Mouse (Mus musculus) CH12.LX (cell line): ENCODE measurements at regions not wholly inside any gene's neighbourhood (a gene's known extent, or its start where the extent isn't known, plus 50 kb on each side); places are given as distances from the start of the nearest gene placed in this dataset.
A peak's percentile ranks its signal among the peaks of the same experiment; 100 is the strongest.

ENCODE experiments used
- DNase-seq: peaks from one replicate; pipeline ENCODE4 v3.0.0-alpha.2; 2013; ENCODE audit errors: extremely low read depth
- H3K27ac ChIP-seq: 2 replicates; pipeline ENCODE4 v1.5.1; 2012; ENCODE audit warnings: low read depth, mild to moderate bottlenecking, control low read depth, moderate library complexity; ENCODE audit not compliant: insufficient read depth
- H3K27me3 ChIP-seq: replicated peaks from 2 replicates; pipeline ENCODE3; 2012; ENCODE audit warnings: inconsistent platforms
- H3K36me3 ChIP-seq, 2 experiments: replicated peaks in 1 of 2; 2 replicates each; pipeline versions ENCODE3 to v1.6.1; 2012; ENCODE audit warnings: inconsistent platforms in 1 of 2, low read length in 1 of 2, mild to moderate bottlenecking in 1 of 2, mixed read lengths in 1 of 2, moderate library complexity in 1 of 2; ENCODE audit not compliant: control insufficient read depth in 1 of 2, insufficient read depth in 1 of 2
- H3K4me1 ChIP-seq, 2 experiments: 2 replicates each; pipeline ENCODE4 v1.6.1; 2012; ENCODE audit warnings: inconsistent platforms in 1 of 2, moderate library complexity in 1 of 2; ENCODE audit not compliant: insufficient read depth in 2 of 2, control insufficient read depth in 1 of 2
- H3K4me2 ChIP-seq: 2 replicates; pipeline ENCODE4 v1.6.1; 2012; ENCODE audit warnings: low read depth, mild to moderate bottlenecking, control low read depth; ENCODE audit not compliant: poor library complexity, insufficient read depth, severe bottlenecking
- H3K4me3 ChIP-seq, 3 experiments: fragments of 150-350 bp in 1 of 3; sonication (generic) in 1 of 3; replicated peaks in 1 of 3; 2 replicates each; pipeline versions ENCODE3 to v1.5.1; 2011 to 2012; ENCODE audit warnings: low read depth in 2 of 3, low read length in 2 of 3, mild to moderate bottlenecking in 2 of 3, moderate library complexity in 2 of 3, control low read depth in 1 of 3, improper control_type of control experiment in 1 of 3, inconsistent platforms in 1 of 3, mixed read lengths in 1 of 3; ENCODE audit not compliant: poor library complexity in 1 of 3
- H3K79me2 ChIP-seq: replicated peaks from 2 replicates; pipeline ENCODE4 v1.6.1; 2012; ENCODE audit warnings: mild to moderate bottlenecking, moderate library complexity; ENCODE audit not compliant: control insufficient read depth, poor library complexity, insufficient read depth, severe bottlenecking; ENCODE audit errors: extremely low read depth
- H3K9ac ChIP-seq: 2 replicates; pipeline ENCODE4 v1.6.1; 2012; ENCODE audit warnings: low read depth, mild to moderate bottlenecking, control low read depth, moderate library complexity; ENCODE audit not compliant: insufficient read depth
- H3K9me3 ChIP-seq: replicated peaks from 2 replicates; pipeline ENCODE3; 2012; ENCODE audit warnings: low read length, inconsistent platforms, mixed read lengths
- CHD1 ChIP-seq: IDR thresholded peaks from 2 replicates; pipeline ENCODE4 v1.6.1; 2012; ENCODE audit warnings: low read depth, low read length, improper control_type of control experiment, inconsistent platforms
- CTCF ChIP-seq, 2 experiments: IDR thresholded peaks in 1 of 2; conservative IDR thresholded peaks in 1 of 2; 2 replicates each; pipeline ENCODE4 v1.5.1; 2011 to 2012; ENCODE audit warnings: low read depth in 2 of 2, low read length in 2 of 2, improper control_type of control experiment in 1 of 2, inconsistent platforms in 1 of 2, mild to moderate bottlenecking in 1 of 2, moderate library complexity in 1 of 2
- GABPA ChIP-seq: IDR thresholded peaks from 2 replicates; pipeline ENCODE4 v1.6.1; 2012; ENCODE audit warnings: low read depth, low read length, improper control_type of control experiment, inconsistent platforms; ENCODE audit not compliant: insufficient replicate concordance
- HCFC1 ChIP-seq: IDR thresholded peaks from 2 replicates; pipeline ENCODE4 v1.6.1; 2012; ENCODE audit warnings: low read depth, mild to moderate bottlenecking, inconsistent platforms, low read length, improper control_type of control experiment
- JUN ChIP-seq: IDR thresholded peaks from 2 replicates; pipeline ENCODE4 v1.6.1; 2011; ENCODE audit warnings: low read depth, mild to moderate bottlenecking, low read length, improper control_type of control experiment, moderate library complexity; ENCODE audit not compliant: insufficient read depth
- PAX5 ChIP-seq: IDR thresholded peaks from 2 replicates; pipeline ENCODE4 v1.6.1; 2012; ENCODE audit warnings: low read length, inconsistent platforms, mixed read lengths
- RAD21 ChIP-seq: IDR thresholded peaks from 2 replicates; pipeline ENCODE4 v1.6.1; 2011; ENCODE audit warnings: low read depth, mild to moderate bottlenecking, low read length, improper control_type of control experiment, moderate library complexity
- RCOR1 ChIP-seq: conservative IDR thresholded peaks from 2 replicates; pipeline ENCODE4 v1.6.1; 2012; ENCODE audit warnings: low read depth, mild to moderate bottlenecking, inconsistent platforms, low read length, improper control_type of control experiment
- TCF12 ChIP-seq: IDR thresholded peaks from 2 replicates; pipeline ENCODE4 v1.6.1; 2014; ENCODE audit warnings: low read depth, mild to moderate bottlenecking, inconsistent platforms, low read length, improper control_type of control experiment
- USF1 ChIP-seq: IDR thresholded peaks from 2 replicates; pipeline ENCODE4 v1.6.1; 2014; ENCODE audit warnings: low read depth, mild to moderate bottlenecking, inconsistent platforms, low read length, improper control_type of control experiment
- ZKSCAN1 ChIP-seq: IDR thresholded peaks from 2 replicates; pipeline ENCODE4 v1.6.1; 2012; ENCODE audit warnings: low read depth, inconsistent platforms, low read length, improper control_type of control experiment, borderline replicate concordance
- ZMIZ1 ChIP-seq: IDR thresholded peaks from 2 replicates; pipeline ENCODE4 v1.6.1; 2012; ENCODE audit warnings: low read depth, mild to moderate bottlenecking, inconsistent platforms, low read length, improper control_type of control experiment
- ZNF384 ChIP-seq: IDR thresholded peaks from 2 replicates; pipeline ENCODE4 v1.6.1; 2012; ENCODE audit warnings: low read depth, low read length, improper control_type of control experiment, inconsistent platforms
- dilution Hi-C: fragments of 300-500 bp; cut with MboI; formaldehyde crosslinking; loops from 2 replicates; pipeline ENCODE4 v1.14.3; 2020; ENCODE audit warnings: low sequenced_read_pairs; ENCODE audit not compliant: extremely low pct_unique_long_range_greater_than_20kb, extremely low pct_ligation_motif_present
- in situ Hi-C: fragments of 300-500 bp; cut with MboI; formaldehyde crosslinking; loops from 3 replicates; pipeline ENCODE4 v1.14.3; 2019; ENCODE audit warnings: low sequenced_read_pairs, low pct_ligation_motif_present, low pct_unique_long_range_greater_than_20kb, mixed read lengths

DNA sequence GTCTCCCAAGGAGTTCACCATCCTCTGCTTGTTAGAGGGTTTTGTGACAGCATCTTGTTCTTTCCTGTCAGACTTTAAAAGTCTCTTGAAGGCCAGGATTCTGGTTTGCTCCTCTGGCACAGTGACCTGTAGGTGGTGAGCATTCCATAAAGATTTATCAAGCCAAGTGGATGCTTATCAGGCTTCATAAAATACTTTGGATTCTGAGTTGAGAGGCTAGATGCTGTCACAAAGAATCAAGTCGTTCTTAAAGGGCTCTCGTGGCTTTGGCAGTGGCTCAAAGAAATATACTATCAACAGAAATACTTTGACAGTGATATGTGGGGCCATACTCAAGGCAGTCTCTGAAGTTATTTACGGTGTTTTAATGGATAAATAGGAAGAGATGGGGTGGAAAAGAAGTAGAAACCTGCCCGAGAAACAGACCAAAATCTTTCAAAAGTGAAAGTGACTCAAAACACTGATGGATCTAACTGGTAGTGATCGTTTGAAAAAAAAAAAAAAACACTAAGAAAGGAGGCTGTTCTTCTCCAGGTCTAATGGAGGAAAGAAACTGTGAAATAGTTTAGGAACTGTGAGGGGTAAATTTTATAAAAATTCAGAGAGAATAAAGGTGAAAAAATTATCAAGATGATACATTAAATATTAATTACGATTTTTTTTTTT lies 273.2 kb upstream of the Pfkp start:
- Histone ChIP-seq H3K27me3 (no peaks in the 10 kb centered on the region), H3K4me3 (no peak overlapping the region), H3K36me3 (no peaks in the 10 kb centered on the region), H3K79me2 (no peaks in the 10 kb centered on the region), H3K9ac (no peak overlapping the region), H3K4me2 (peak overlapping the region; percentile 61), H3K27ac (no peak overlapping the region), H3K9me3 (no peaks in the 10 kb centered on the region), H3K4me1 (no peaks in the 10 kb centered on the region)
- dilution Hi-C loops (no loop called here), in situ Hi-C loops (no loop called here)
- TF ChIP-seq ZMIZ1 (no peak), PAX5 (no peak), ZNF384 (peak; percentile 72)
- DNase-seq: no peak

DNA sequence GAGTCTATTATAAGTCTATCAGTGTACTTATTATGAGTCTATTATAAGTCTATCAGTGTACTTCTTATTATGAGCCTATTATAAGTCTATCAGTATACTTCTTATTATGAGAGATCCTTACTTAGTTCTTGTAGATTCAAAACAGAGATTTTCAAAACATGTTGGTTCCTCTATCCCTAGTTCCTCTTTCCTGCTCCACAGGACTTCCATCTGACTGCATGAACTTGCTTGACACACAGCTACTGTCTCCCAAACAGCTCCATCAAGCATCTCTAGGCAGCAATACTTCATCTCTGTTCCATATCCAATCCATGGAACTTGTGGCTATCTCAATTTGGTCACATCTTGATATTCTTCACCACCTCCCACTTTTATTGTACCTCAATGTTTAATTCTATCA lies 257.4 kb upstream of the Pfkp start:
- no peaks in the 10 kb centered on the region for H3K36me3 ChIP-seq
- no peaks in the 10 kb centered on the region for H3K27me3 ChIP-seq
- dilution Hi-C loops: no loop called here
- H3K4me1 ChIP-seq: no peaks in the 10 kb centered on the region
- H3K9ac ChIP-seq: no peak overlapping the region
- no peak overlapping the region for H3K27ac ChIP-seq
- H3K79me2 ChIP-seq: no peaks in the 10 kb centered on the region
- TF ChIP-seq CHD1: no peak
- TF ChIP-seq ZMIZ1: no peak
- no peak for TF ChIP-seq JUN
- TF ChIP-seq ZKSCAN1: no peak
- TF ChIP-seq, all 38 proteins: peak for 0
- no peak for DNase-seq
- Histone ChIP-seq H3K4me3 (no peak overlapping the region), H3K9me3 (no peaks in the 10 kb centered on the region), H3K4me2 (no peak overlapping the region)
- in situ Hi-C loops: no loop called here

DNA sequence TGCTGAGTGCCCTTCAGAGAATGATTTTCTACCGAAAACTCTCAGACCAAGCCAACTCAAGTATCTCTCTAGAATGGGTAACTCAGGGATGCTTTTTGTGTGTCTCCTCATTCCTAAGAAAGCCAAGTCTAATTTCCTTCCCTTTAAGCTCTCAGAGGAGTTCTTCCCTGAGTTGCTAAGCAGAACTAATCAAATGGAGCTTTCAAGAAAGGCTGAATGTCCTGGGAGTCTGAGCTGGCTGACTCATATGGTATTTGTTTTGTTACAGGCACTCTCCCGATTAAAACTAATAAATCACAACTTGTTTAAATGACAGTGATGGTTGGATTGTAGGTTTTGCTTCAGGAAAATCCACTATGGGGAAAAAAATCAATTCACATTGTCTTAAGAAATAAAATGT lies 253.1 kb upstream of the Pfkp start:
- Histone ChIP-seq H3K36me3 (no peaks in the 10 kb centered on the region), H3K4me3 (no peak overlapping the region), H3K27me3 (no peaks in the 10 kb centered on the region), H3K4me1 (peaks cover 4 to 6% of the 10 kb centered on the region in 2 experiments), H3K27ac (no peak overlapping the region)
- in situ Hi-C loops: no loop called here
- DNase-seq: no peak
- dilution Hi-C loops: no loop called here
- TF ChIP-seq RAD21 (no peak), HCFC1 (no peak), TCF12 (no peak), CTCF (conservative IDR thresholded peaks at IDR 0.05 in 1 of 2, IDR thresholded peaks at IDR 0.05 in 1 of 2; ENCODE audit: low read depth in 2 of 2, low read length in 2 of 2) (no peak), USF1 (no peak), RCOR1 (no peak), GABPA (no peak)
- TF ChIP-seq, all 38 proteins: peak for 0
- H3K9me3 ChIP-seq: no peaks in the 10 kb centered on the region
- no peak overlapping the region for H3K9ac ChIP-seq
- no peaks in the 10 kb centered on the region for H3K79me2 ChIP-seq
- H3K4me2 ChIP-seq: no peak overlapping the region
